Mouse (Mus musculus): ENCODE measurements around the gene Psmd12. TPM values are rescaled to one million over a fixed set of nuclear protein-coding genes. Genes with fewer than 3 reads are reported as not detected.

Gene Psmd12
- polyA plus RNA-seq, 1 experiment from 2014 or later, result 188 TPM

- H3K9me3 ChIP-seq, result no peaks in the 10 kb centered on the region
- WGBS, result 72% methylated on average over 17 of the region's 17 CpGs
- H3K27me3 ChIP-seq (ENCODE audit: insufficient read depth, poor library complexity, severe bottlenecking), result no peaks in the 10 kb centered on the region
- 0 out of 2 replicates have a peak overlapping the region, but pooled peaks have one; percentile 12 for H3K27ac ChIP-seq
- no peak overlapping the region for H3K4me3 ChIP-seq
- H3K4me1 ChIP-seq (replicated peaks), result peaks cover 14% of the 10 kb centered on the region
- peaks cover 20% of the 10 kb centered on the region for H3K36me3 ChIP-seq
- DNase-seq (ENCODE audit: low spot score), result no peak
Measured at GRCm38 (mm10) chr11:107449169-107449910, 29.9 kb upstream of the Psmd12 start.

GRCm38 (mm10) chr11:107450097-107450496 lies 29.2 kb upstream of the Psmd12 start:
- no peak overlapping the region for H3K27ac ChIP-seq
- peaks cover 18% of the 10 kb centered on the region for H3K4me1 ChIP-seq (replicated peaks)
- peaks cover 27% of the 10 kb centered on the region for H3K36me3 ChIP-seq
- WGBS, result 94% methylated on average over 6 of the region's 6 CpGs
- no peak for DNase-seq (ENCODE audit: low spot score)
- H3K4me3 ChIP-seq, result no peak overlapping the region
- H3K27me3 ChIP-seq (ENCODE audit: insufficient read depth, poor library complexity, severe bottlenecking), result no peaks in the 10 kb centered on the region
- H3K9me3 ChIP-seq, result no peaks in the 10 kb centered on the region

- H3K4me1 ChIP-seq (replicated peaks), result peaks cover 18% of the 10 kb centered on the region
- H3K36me3 ChIP-seq, result peaks cover 27% of the 10 kb centered on the region
- no peaks in the 10 kb centered on the region for H3K9me3 ChIP-seq
- no peaks in the 10 kb centered on the region for H3K27me3 ChIP-seq (ENCODE audit: insufficient read depth, poor library complexity, severe bottlenecking)
- 88% methylated on average over 10 of the region's 10 CpGs for WGBS
- H3K27ac ChIP-seq, result no peak overlapping the region
- DNase-seq (ENCODE audit: low spot score), result no peak
- no peak overlapping the region for H3K4me3 ChIP-seq
Measured at GRCm38 (mm10) chr11:107451106-107451505, 28.2 kb upstream of the Psmd12 start.

GRCm38 (mm10) chr11:107452053-107452452 lies 27.2 kb upstream of the Psmd12 start:
- Histone ChIP-seq H3K4me3 (no peak overlapping the region), H3K27me3 (ENCODE audit: insufficient read depth, poor library complexity, severe bottlenecking) (no peaks in the 10 kb centered on the region), H3K36me3 (peaks cover 28% of the 10 kb centered on the region), H3K27ac (no peak overlapping the region), H3K4me1 (replicated peaks) (peaks cover 18% of the 10 kb centered on the region), H3K9me3 (no peaks in the 10 kb centered on the region)
- WGBS, result 94% methylated on average over 7 of the region's 7 CpGs
- no peak for DNase-seq (ENCODE audit: low spot score)

GRCm38 (mm10) chr11:107454546-107455462 lies 24.5 kb upstream of the Psmd12 start:
- Histone ChIP-seq H3K4me3 (no peak overlapping the region), H3K36me3 (peaks cover 28% of the 10 kb centered on the region), H3K27me3 (ENCODE audit: insufficient read depth, poor library complexity, severe bottlenecking) (no peaks in the 10 kb centered on the region), H3K27ac (no peak overlapping the region), H3K4me1 (replicated peaks) (peaks cover 12% of the 10 kb centered on the region; the same call in 1 of the 2 replicates), H3K9me3 (no peaks in the 10 kb centered on the region)
- DNase-seq (ENCODE audit: low spot score), result no peak
- 62% methylated on average over 19 of the region's 19 CpGs for WGBS

- 91% methylated on average over 3 of the region's 3 CpGs for WGBS
- Histone ChIP-seq H3K4me3 (no peak overlapping the region), H3K27ac (no peak overlapping the region), H3K4me1 (replicated peaks) (peaks cover 12% of the 10 kb centered on the region; the same call in 1 of the 2 replicates), H3K27me3 (ENCODE audit: insufficient read depth, poor library complexity, severe bottlenecking) (no peaks in the 10 kb centered on the region), H3K36me3 (peaks cover 26% of the 10 kb centered on the region), H3K9me3 (peaks cover under 1% of the 10 kb centered on the region; the same call in 1 of the 2 replicates)
- DNase-seq (ENCODE audit: low spot score), result no peak
Measured at GRCm38 (mm10) chr11:107457282-107457681, 22.0 kb upstream of the Psmd12 start.

GRCm38 (mm10) chr11:107458286-107458685 lies 21.0 kb upstream of the Psmd12 start:
- no peaks in the 10 kb centered on the region for H3K27me3 ChIP-seq (ENCODE audit: insufficient read depth, poor library complexity, severe bottlenecking)
- no peak for DNase-seq (ENCODE audit: low spot score)
- peaks cover 12% of the 10 kb centered on the region; the same call in 1 of the 2 replicates for H3K4me1 ChIP-seq (replicated peaks)
- peaks cover 3% of the 10 kb centered on the region; the same call in 1 of the 2 replicates for H3K9me3 ChIP-seq
- no peak overlapping the region for H3K4me3 ChIP-seq
- H3K27ac ChIP-seq, result no peak overlapping the region
- 84% methylated on average over 12 of the region's 12 CpGs for WGBS
- H3K36me3 ChIP-seq, result peaks cover 28% of the 10 kb centered on the region

GRCm38 (mm10) chr11:107458986-107459385 lies 20.3 kb upstream of the Psmd12 start:
- DNase-seq (ENCODE audit: low spot score), result no peak
- H3K4me3 ChIP-seq, result no peak overlapping the region
- H3K27ac ChIP-seq, result no peak overlapping the region
- peaks cover 3% of the 10 kb centered on the region; the same call in 1 of the 2 replicates for H3K9me3 ChIP-seq
- no peaks in the 10 kb centered on the region for H3K27me3 ChIP-seq (ENCODE audit: insufficient read depth, poor library complexity, severe bottlenecking)
- 90% methylated on average over 7 of the region's 7 CpGs for WGBS
- H3K36me3 ChIP-seq, result peaks cover 23% of the 10 kb centered on the region
- peaks cover 12% of the 10 kb centered on the region for H3K4me1 ChIP-seq (replicated peaks)

GRCm38 (mm10) chr11:107459828-107460227 lies 19.5 kb upstream of the Psmd12 start:
- no peak overlapping the region for H3K27ac ChIP-seq
- H3K9me3 ChIP-seq, result peaks cover 3% of the 10 kb centered on the region; the same call in 1 of the 2 replicates
- no peak for DNase-seq (ENCODE audit: low spot score)
- H3K4me3 ChIP-seq, result no peak overlapping the region
- peaks cover 15% of the 10 kb centered on the region for H3K36me3 ChIP-seq
- H3K4me1 ChIP-seq (replicated peaks), result peaks cover 13% of the 10 kb centered on the region
- no peaks in the 10 kb centered on the region for H3K27me3 ChIP-seq (ENCODE audit: insufficient read depth, poor library complexity, severe bottlenecking)
- 73% methylated on average over 7 of the region's 7 CpGs for WGBS

GRCm38 (mm10) chr11:107462478-107462877 lies 16.8 kb upstream of the Psmd12 start:
- H3K27ac ChIP-seq, result no peak overlapping the region
- H3K9me3 ChIP-seq, result peaks cover 3% of the 10 kb centered on the region; the same call in 1 of the 2 replicates
- H3K36me3 ChIP-seq, result peaks cover 12% of the 10 kb centered on the region
- H3K4me1 ChIP-seq (replicated peaks), result peaks cover 17% of the 10 kb centered on the region
- DNase-seq (ENCODE audit: low spot score), result no peak
- no peaks in the 10 kb centered on the region for H3K27me3 ChIP-seq (ENCODE audit: insufficient read depth, poor library complexity, severe bottlenecking)
- no peak overlapping the region for H3K4me3 ChIP-seq
- WGBS, result 93% methylated on average over 3 of the region's 3 CpGs

- 89% methylated on average over 12 of the region's 12 CpGs for WGBS
- H3K36me3 ChIP-seq, result peaks cover 12% of the 10 kb centered on the region
- no peak overlapping the region for H3K4me3 ChIP-seq
- H3K27ac ChIP-seq, result no peak overlapping the region
- H3K4me1 ChIP-seq (replicated peaks), result peaks cover 20% of the 10 kb centered on the region
- peaks cover 3% of the 10 kb centered on the region; the same call in 1 of the 2 replicates for H3K9me3 ChIP-seq
- DNase-seq (ENCODE audit: low spot score), result no peak
- H3K27me3 ChIP-seq (ENCODE audit: insufficient read depth, poor library complexity, severe bottlenecking), result no peaks in the 10 kb centered on the region
Measured at GRCm38 (mm10) chr11:107463251-107463681, 16.0 kb upstream of the Psmd12 start.

GRCm38 (mm10) chr11:107464141-107464540 lies 15.1 kb upstream of the Psmd12 start:
- H3K27ac ChIP-seq, result no peak overlapping the region
- H3K36me3 ChIP-seq, result peaks cover 12% of the 10 kb centered on the region
- no peak overlapping the region for H3K4me3 ChIP-seq
- WGBS, result 58% methylated on average over 6 of the region's 6 CpGs
- peaks cover 3% of the 10 kb centered on the region; the same call in 1 of the 2 replicates for H3K9me3 ChIP-seq
- H3K27me3 ChIP-seq (ENCODE audit: insufficient read depth, poor library complexity, severe bottlenecking), result no peaks in the 10 kb centered on the region
- H3K4me1 ChIP-seq (replicated peaks), result peaks cover 22% of the 10 kb centered on the region
- DNase-seq (ENCODE audit: low spot score), result no peak

Data from hindbrain, embryonic 10.5 days (tissue).